Mouse (Mus musculus) cortical plate, adult 2 months (tissue): ENCODE data around the gene Gm9833. TPM values are rescaled to one million over a fixed set of nuclear protein-coding genes. Genes with fewer than 3 reads are reported as not detected.
"Not testable (repeated sequence)": the region's sequence is repeated elsewhere in the genome, so short reads cannot be mapped to it uniquely, and the experiment has no call there.

Experiments used
- H3K27ac ChIP-seq: fragments of 200-500 bp; 2 replicates; pipeline ENCODE4 v1.5.1; 2012; ENCODE audit warnings: low read length, control low read depth, inconsistent platforms; ENCODE audit not compliant: insufficient read depth
- H3K4me1 ChIP-seq: fragments of 200-500 bp; 2 replicates; pipeline ENCODE4 v1.6.1; 2011; ENCODE audit warnings: low read length; ENCODE audit not compliant: control insufficient read depth, insufficient read depth
- H3K4me3 ChIP-seq: fragments of 200-500 bp; 2 replicates; pipeline ENCODE4 v1.5.1; 2011; ENCODE audit warnings: mild to moderate bottlenecking, low read length, control low read depth; ENCODE audit not compliant: insufficient read depth
- CTCF ChIP-seq: fragments of 200-500 bp; IDR thresholded peaks from 2 replicates; pipeline ENCODE4 v1.5.1; 2011; ENCODE audit warnings: mild to moderate bottlenecking, control low read depth, low read length; ENCODE audit not compliant: insufficient read depth; ENCODE audit errors: extremely low read depth
- POLR2A ChIP-seq: fragments of 200-500 bp; IDR thresholded peaks from 2 replicates; pipeline ENCODE4 v1.6.1; 2011; ENCODE audit warnings: mild to moderate bottlenecking, low read length, control low read depth; ENCODE audit not compliant: insufficient read depth; ENCODE audit errors: extremely low read depth
- polyA plus RNA-seq: library from polyadenylated mRNA; depleted of rRNA; stranded (reverse); fragments of >200 nt; gene quantifications from 2 replicates; pipeline ENCODE4 v1.2.3, GENCODE M21; 2012; rRNA removed

Gm9833 gene
- 3.4 and 4.2 TPM in 2 replicates for polyA plus RNA-seq

GRCm38 (mm10) chr3:10087994-10088393, at the start of gene Gm9833:
TSS of gene Gm9833 (plus strand) at chr3:10088110.
- H3K4me3 ChIP-seq, H3K4me1 ChIP-seq, H3K27ac ChIP-seq: not testable (repeated sequence)

DNA sequence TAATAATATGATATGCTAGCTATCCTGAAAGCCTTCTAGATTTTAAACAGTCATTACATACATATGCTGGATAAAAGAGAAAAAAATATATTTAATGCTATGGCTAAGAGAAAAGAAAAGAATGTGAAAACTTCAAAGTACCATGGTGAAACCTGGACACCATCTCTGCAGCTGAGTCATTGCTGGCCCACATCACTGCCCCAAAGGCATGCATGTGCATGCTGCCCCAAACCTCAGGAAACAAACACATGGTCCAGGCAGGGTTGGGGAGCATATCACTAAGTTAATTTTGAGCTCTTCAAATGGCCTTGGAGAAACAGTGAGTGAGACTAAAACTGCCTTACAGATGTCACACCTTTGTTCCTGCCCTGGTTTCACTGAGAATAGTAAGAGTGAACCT, 17.8 kb upstream of the Gm9833 start:
- Histone ChIP-seq H3K4me3 (no peak overlapping the region), H3K4me1 (no peaks in the 10 kb centered on the region), H3K27ac (no peak overlapping the region)
- TF ChIP-seq POLR2A (no peak), CTCF (no peak)

DNA sequence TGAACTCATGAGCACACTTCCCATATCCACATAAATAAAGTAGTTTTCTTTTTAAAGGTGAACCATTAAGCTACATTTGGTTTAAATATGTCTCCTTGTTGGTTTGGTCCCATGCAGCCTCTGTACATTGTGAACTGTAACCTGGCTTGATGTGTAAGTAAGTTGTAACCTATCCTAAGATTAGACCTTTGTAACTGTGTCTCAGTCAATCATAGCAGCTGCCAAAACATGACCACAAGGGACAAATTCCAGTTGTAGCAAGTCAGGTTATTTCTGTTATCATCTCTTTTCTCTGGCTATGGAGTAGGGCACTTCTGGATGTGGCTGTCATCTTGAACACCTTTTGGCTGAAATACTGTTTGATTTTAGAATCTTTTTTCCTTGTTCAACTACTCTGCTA, 12.1 kb upstream of the Gm9833 start:
- TF ChIP-seq CTCF (no peak), POLR2A (no peak)
- no peak overlapping the region for H3K4me3 ChIP-seq
- no peak overlapping the region for H3K27ac ChIP-seq
- H3K4me1 ChIP-seq, result no peaks in the 10 kb centered on the region

DNA sequence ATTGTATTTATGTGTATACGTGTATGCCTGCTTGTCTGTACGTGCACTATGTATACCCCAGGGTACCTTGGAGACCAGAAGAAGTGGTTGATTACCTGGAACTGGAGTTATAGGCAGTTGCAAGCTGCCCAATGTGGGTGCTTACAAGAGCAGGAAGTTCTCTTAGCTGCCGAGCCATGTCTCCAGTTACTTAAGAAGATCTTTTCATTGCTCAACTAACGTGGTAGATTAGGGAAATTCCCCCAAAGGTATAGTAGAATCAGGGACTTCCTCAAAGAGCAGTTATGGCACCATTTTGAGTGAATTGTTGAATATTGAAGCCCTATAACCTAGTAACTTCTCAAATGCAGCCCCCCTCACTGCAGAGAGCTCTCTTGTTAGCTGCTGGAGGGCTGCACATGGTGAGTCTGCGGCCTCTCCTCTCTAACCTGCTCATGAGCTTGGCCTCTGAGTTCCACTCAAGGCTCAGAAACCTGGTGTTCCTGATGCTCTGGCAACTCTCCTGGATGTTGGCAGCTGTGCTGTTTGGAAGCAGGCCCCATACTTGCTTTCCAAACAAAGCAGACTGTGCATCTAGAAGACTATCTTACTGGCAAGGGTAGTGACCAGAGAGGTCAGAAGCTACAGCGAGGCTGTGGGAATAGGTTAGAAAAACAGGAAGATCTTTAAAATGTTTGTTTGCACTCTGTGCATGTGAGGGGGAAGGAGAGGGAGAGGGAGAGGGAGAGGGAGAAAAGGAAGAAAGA, 10.6 kb upstream of the Gm9833 start:
- H3K27ac ChIP-seq, result no peak overlapping the region
- peaks cover 2% of the 10 kb centered on the region; the same call in 1 of the 2 replicates for H3K4me1 ChIP-seq
- H3K4me3 ChIP-seq, result no peak overlapping the region
- no peak for TF ChIP-seq CTCF
- TF ChIP-seq POLR2A, result no peak

DNA sequence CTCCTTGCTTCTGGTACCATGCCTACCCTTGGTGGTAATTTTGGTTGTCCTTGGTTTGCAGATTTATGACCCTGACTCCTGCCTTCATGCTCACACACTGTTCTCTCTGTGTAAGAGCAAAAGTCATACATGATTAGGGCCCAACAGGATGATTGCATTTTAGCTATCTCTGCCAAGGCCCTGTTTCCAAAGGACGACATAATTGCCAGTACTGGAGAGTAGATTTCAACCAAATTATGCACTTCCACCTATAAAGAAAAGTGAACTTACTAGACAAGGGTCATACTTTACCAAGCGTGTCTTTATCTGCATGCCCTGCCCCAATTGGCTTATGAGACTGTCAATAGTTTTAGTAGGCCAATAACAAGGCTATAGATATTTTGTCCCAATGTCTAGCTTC, 9.8 kb upstream of the Gm9833 start:
- peaks cover 2% of the 10 kb centered on the region; the same call in 1 of the 2 replicates for H3K4me1 ChIP-seq
- TF ChIP-seq CTCF (no peak), POLR2A (no peak)
- H3K27ac ChIP-seq, result no peak overlapping the region
- H3K4me3 ChIP-seq, result no peak overlapping the region

GRCm38 (mm10) chr3:10081336-10081735, 6.6 kb upstream of the Gm9833 start:
- no peak for TF ChIP-seq POLR2A
- no peak for TF ChIP-seq CTCF

DNA sequence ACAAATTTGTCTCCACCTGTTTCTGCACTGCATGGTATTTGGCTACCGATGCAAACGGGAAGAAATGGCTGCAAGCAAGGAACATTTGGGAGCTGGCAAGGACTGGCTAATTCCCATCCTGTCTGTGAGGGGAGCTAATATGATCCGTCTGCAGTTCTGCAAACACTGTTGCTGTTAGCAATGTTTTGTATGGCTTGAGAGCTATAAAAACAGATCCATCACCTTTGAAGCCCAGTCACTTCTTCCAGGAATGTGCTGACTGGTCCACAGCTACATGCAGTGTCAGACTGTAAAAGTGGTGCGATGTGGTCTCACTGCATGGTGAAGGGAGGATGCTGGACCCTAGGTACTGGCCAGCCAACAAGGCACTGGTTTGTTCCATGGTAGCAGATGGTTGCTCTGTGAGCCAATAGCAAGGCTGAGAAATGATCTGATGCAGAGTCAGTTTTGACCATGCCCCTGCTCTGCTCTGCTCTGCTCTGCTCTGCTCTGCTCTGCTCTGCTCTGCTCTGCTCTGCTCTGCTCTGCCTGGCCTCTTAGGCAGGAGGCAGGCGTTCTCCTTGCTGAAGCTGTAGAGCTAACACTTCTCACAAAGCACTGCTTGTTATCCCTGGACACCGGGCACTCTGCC, 5.9 kb upstream of the Gm9833 start:
- Histone ChIP-seq H3K4me1 (peaks cover 2% of the 10 kb centered on the region; the same call in 1 of the 2 replicates), H3K27ac (no peak overlapping the region), H3K4me3 (no peak overlapping the region)
- TF ChIP-seq CTCF, result no peak
- no peak for TF ChIP-seq POLR2A

More at GRCm38 (mm10) chr3:10081336-10081735, 6.6 kb upstream of the Gm9833 start:
- Histone ChIP-seq H3K27ac (no peak overlapping the region), H3K4me3 (no peak overlapping the region), H3K4me1 (peaks cover 2% of the 10 kb centered on the region; the same call in 1 of the 2 replicates)

- no peak for TF ChIP-seq POLR2A
- no peak for TF ChIP-seq CTCF
- Histone ChIP-seq H3K4me1 (peaks cover 2% of the 10 kb centered on the region; the same call in 1 of the 2 replicates), H3K27ac (no peak overlapping the region), H3K4me3 (no peak overlapping the region)
Measured at GRCm38 (mm10) chr3:10082545-10083062, 5.3 kb upstream of the Gm9833 start.

- Histone ChIP-seq H3K4me3 (no peak overlapping the region), H3K27ac (no peak overlapping the region), H3K4me1 (peaks cover 2% of the 10 kb centered on the region; the same call in 1 of the 2 replicates)
- no peak for TF ChIP-seq CTCF
- TF ChIP-seq POLR2A, result no peak
Measured at GRCm38 (mm10) chr3:10084102-10084501, 3.8 kb upstream of the Gm9833 start.

DNA sequence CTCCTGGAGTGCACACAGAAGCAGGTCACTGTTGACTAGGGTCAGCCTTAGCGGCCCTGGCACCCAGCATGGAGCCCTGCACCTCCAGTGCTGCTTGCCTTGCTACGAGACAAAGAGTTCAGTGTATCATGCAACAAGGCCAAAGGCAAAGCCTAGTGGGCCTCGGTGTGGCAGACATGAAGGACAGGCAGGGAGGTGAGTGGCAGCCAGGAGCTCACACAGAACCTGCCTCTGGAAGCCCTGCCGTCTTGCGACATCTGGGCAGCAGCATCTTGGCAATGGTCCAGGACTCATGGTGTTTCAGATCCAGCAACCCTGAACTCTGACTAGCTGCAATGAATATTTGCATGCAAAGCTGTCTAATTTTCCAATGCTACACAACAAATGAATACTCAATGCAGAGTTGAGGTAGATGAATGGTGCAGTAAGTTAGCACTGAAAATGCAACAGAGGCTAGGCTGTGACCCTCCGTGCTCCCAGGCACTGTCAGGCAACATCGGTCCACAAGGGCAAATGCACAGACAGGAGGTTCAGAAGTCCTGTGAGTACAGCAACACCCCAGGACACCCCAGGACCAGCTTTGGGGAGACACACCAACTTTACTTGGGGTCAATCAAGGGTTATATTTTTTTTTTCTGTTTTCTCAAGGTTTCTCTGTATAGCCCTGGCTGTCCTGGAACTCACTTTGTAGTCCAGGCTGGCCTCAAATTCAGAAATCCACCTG, 2.4 kb upstream of the Gm9833 start:
- H3K4me1 ChIP-seq, result peaks cover 2% of the 10 kb centered on the region; the same call in 1 of the 2 replicates
- H3K27ac ChIP-seq, result no peak overlapping the region
- TF ChIP-seq POLR2A, result no peak
- TF ChIP-seq CTCF, result no peak
- H3K4me3 ChIP-seq, result no peak overlapping the region

- H3K4me1 ChIP-seq, result no peaks in the 10 kb centered on the region
- no peak overlapping the region for H3K27ac ChIP-seq
- no peak for TF ChIP-seq CTCF
- TF ChIP-seq POLR2A, result no peak
- H3K4me3 ChIP-seq, result no peak overlapping the region
Measured at GRCm38 (mm10) chr3:10087511-10087910, 399 bp upstream of the Gm9833 start.
